Mouse (Mus musculus) stomach, embryonic 14.5 days (tissue): ENCODE results near the gene Sox5. TPM values are rescaled to one million over a fixed set of nuclear protein-coding genes. Genes with fewer than 3 reads are reported as not detected.

Experiments used
- ATAC-seq: fragments of 200-750 bp; cut with Nextera tagmentation; 2 replicates; pipeline ENCODE4 v1.8.0; 2017; ENCODE audit warnings: low read depth, moderate TSS enrichment; ENCODE audit not compliant: insufficient number of reproducible peaks, insufficient read depth, low FRiP score
- H3K27ac ChIP-seq: fragments of 300-500 bp; sonication (generic); 2 replicates; pipeline ENCODE4 v1.5.1; 2014; ENCODE audit warnings: mild to moderate bottlenecking, low read length, moderate library complexity, mixed read lengths
- H3K27me3 ChIP-seq: fragments of 300-500 bp; sonication (generic); 2 replicates; pipeline ENCODE4 v1.6.1; 2014; ENCODE audit warnings: low read length, control low read depth, mixed read lengths; ENCODE audit not compliant: control insufficient read depth, insufficient read depth
- H3K36me3 ChIP-seq: fragments of 300-500 bp; sonication (generic); 2 replicates; pipeline ENCODE4 v1.6.1; 2014; ENCODE audit warnings: mild to moderate bottlenecking, control low read depth, low read length, moderate library complexity, mixed read lengths; ENCODE audit not compliant: control insufficient read depth, insufficient read depth
- H3K4me1 ChIP-seq: fragments of 300-500 bp; sonication (generic); 2 replicates; pipeline ENCODE4 v1.6.1; 2014; ENCODE audit warnings: low read length, control low read depth, mixed read lengths; ENCODE audit not compliant: control insufficient read depth, insufficient read depth
- H3K4me2 ChIP-seq: fragments of 300-500 bp; sonication (generic); replicated peaks from 2 replicates; pipeline ENCODE4 v1.6.1; 2014; ENCODE audit warnings: low read depth, low read length, control low read depth
- H3K4me3 ChIP-seq: fragments of 300-500 bp; sonication (generic); 2 replicates; pipeline ENCODE4 v1.5.1; 2014; ENCODE audit warnings: low read depth, low read length, control low read depth
- H3K9ac ChIP-seq: fragments of 300-500 bp; sonication (generic); replicated peaks from 2 replicates; pipeline ENCODE4 v1.6.1; 2014; ENCODE audit warnings: low read depth, mild to moderate bottlenecking, control low read depth, low read length, moderate library complexity, mixed read lengths
- H3K9me3 ChIP-seq: fragments of 300-500 bp; sonication (generic); 2 replicates; pipeline ENCODE4 v1.6.1; 2016; ENCODE audit warnings: low read depth, low read length, control low read depth; ENCODE audit not compliant: control insufficient read depth
- WGBS: fragments of 180-500 bp; shearing (Covaris S2); extraction: QIAGEN DNeasy Blood & Tissue Kit; methylation state at CpG from one replicate; pipeline ENCODE4 v1.1.7; 2014; 5-methylcytosine and 5-hydroxymethylcytosine counted together
- polyA plus RNA-seq: library from polyadenylated mRNA; unstranded; fragments of >200 nt; fragmentation: Nextera tagmentation; extraction: Ambion mirVana; gene quantifications from 2 replicates; pipeline ENCODE4 v1.2.1, GENCODE M21; 2014

The Sox5 gene
- polyA plus RNA-seq, 1 experiment from 2014 or later = 30.3 TPM

DNA sequence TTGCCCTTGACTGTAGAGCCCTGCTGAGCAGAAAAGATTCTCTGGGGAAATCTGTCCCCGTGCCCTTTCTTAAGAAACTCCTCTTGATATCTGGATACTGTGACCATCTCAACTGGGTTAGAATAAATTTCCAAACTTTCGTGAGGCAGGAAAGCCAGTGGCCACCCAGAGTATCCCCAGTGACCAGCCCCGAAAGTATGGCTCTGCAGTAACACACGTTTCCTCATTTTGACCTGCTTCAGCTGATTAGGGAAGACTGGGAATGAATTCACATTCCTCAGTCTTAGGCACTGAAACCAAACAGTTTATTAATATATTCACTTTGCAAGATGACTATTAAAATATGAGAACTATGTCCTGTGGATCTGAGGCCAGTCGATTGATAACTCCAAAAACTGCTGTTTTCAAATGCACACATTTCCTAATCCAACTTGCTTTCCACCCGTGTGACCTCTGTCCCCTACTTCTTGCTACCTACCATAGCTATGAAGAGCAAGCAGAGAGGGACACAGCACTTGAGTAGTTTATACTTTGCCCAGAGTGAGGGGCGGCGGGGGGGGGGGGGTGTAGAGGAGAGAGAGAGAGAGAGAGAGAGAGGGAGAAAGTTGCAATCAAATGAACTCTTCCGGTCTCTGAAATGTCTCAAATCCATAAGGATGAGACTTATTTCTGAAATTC is 1.0 kb downstream of the Sox5 start:
- 14% methylated on average over 7 of the region's 9 CpGs for WGBS
- no peaks in the 10 kb centered on the region for H3K27me3 ChIP-seq
- peak overlapping the region; percentile 77; the same call in 1 of the 2 replicates for H3K27ac ChIP-seq
- peak overlapping the region; percentile 96 for H3K4me2 ChIP-seq
- H3K9ac ChIP-seq = peak overlapping the region; percentile 69; the same call in 1 of the 2 replicates
- H3K9me3 ChIP-seq = no peaks in the 10 kb centered on the region
- no peaks in the 10 kb centered on the region for H3K36me3 ChIP-seq
- H3K4me3 ChIP-seq = peak overlapping the region; percentile 77
- peaks cover 5% of the 10 kb centered on the region; the same call in 1 of the 2 replicates for H3K4me1 ChIP-seq
- ATAC-seq = no peak

DNA sequence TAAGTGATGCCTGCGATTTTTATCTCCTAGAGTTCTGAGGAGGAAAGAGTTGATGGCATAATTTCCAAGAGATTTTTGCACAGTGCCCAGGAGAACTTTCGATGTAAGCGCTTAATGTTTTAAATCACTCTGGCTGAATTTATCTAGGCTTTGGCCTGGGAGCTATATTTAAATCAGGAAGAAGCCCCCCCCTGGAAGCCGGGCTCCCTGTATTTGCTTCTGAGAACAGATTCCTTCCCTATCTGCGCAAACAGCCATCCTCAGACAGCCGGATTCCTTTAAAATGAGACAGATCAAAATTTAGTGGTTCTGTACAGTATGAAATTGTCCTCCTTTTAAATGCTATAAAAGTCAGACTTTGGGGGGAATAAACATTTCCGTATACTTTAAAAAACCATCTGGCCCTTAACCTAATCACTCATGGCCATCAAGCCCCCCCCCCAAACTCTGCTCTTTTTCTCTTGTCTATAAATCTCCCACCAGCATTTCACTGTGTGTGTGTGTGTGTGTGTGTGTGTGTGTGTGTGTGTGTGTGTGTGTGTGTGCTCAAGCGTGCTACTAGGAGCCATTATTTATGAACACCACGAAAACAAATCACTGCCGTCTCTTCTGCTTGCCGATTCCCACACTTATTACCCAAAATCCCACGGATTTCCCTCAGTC is 1.7 kb downstream of the Sox5 start:
- Histone ChIP-seq H3K4me3 (0 out of 2 replicates have a peak overlapping the region, but pooled peaks have one; percentile 77), H3K27me3 (no peaks in the 10 kb centered on the region), H3K9me3 (no peaks in the 10 kb centered on the region), H3K27ac (peak overlapping the region; percentile 34; the same call in 1 of the 2 replicates), H3K4me2 (peak overlapping the region; percentile 96), H3K9ac (no peak overlapping the region; the same call in 1 of the 2 replicates), H3K4me1 (peaks cover 5% of the 10 kb centered on the region; the same call in 1 of the 2 replicates), H3K36me3 (no peaks in the 10 kb centered on the region)
- 15% methylated on average over 12 of the region's 12 CpGs for WGBS
- ATAC-seq = no peak; the same call in 1 of the 2 replicates

DNA sequence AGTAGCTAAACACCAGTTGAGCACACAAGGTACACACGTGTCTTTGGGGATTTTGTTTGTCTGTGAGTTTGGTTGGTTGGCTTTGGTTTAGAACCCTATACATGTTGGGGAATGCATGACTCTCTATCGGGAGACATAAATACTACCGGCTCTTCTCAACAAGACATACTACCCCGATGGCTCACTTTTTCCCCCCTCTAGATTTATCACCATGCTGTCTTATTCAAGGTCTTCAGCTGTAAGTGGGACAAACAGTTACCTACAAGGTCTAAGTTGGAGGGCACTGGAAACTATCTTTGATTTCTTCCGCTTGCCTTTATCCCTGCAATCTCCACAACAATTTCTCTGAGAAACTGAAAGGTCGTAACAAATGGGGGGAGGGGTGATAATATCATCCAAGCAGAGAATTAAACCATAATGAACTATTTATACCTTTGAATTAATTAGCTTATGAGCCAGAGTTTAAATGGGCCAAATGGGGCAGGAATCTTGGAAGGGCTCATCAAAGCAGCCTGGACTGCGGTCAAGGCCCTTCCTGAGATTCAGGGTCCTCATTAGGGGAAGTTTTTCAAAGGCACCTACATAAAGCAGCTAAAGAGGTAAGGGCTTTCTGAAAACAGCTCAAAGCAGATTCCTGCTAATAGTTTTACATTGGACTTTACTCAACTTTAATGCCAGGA is 4.3 kb downstream of the Sox5 start:
- no peak overlapping the region for H3K4me3 ChIP-seq
- H3K36me3 ChIP-seq = no peaks in the 10 kb centered on the region
- H3K27ac ChIP-seq = no peak overlapping the region
- H3K4me2 ChIP-seq = no peak overlapping the region
- WGBS = 90% methylated on average over 7 of the region's 7 CpGs
- ATAC-seq = no peak
- H3K4me1 ChIP-seq = peaks cover 5% of the 10 kb centered on the region; the same call in 1 of the 2 replicates
- no peak overlapping the region for H3K9ac ChIP-seq
- no peaks in the 10 kb centered on the region for H3K27me3 ChIP-seq
- no peaks in the 10 kb centered on the region for H3K9me3 ChIP-seq

DNA sequence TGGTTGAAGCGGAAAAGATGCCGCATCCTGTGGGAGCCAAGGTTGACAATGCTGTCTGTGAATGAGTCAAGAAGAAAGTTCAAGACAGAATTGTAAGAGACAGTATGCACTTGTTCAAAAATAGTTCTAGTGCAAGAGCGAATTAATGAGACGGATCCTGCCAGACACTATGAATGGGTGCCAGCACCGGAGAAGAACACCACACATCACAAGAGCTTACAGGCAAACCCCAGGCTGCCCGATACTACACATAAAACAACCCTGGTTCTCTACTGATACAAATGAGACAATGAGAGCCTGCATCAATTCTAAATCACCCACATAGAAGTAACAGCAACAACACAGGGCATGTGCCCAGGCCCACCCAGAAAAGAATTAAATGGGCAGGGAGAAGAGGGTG is 8.0 kb downstream of the Sox5 start:
- no peak for ATAC-seq
- no peaks in the 10 kb centered on the region for H3K4me1 ChIP-seq
- WGBS = 90% methylated on average over 6 of the region's 6 CpGs
- H3K27me3 ChIP-seq = no peaks in the 10 kb centered on the region
- H3K4me2 ChIP-seq = no peak overlapping the region
- H3K9me3 ChIP-seq = no peaks in the 10 kb centered on the region
- H3K36me3 ChIP-seq = no peaks in the 10 kb centered on the region
- no peak overlapping the region for H3K9ac ChIP-seq
- no peak overlapping the region for H3K27ac ChIP-seq
- no peak overlapping the region for H3K4me3 ChIP-seq

DNA sequence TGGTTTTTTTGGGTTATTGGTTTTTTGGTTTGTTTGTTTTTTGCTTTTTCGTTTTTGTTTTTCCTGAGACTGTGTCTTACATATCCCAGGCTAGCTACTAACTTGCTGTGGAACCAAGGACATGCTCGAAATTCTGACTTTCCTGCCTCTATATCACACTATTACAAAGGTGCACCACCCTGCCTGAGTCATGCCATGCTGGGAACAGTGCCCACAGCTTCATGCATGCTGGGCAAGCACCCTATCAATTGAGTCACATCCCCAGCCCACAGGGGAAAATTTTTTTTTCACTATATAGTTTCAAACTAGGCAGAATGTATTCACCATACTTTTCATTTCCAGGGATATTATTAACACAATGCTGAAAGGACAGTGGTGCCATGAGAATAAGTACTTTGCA is 8.8 kb downstream of the Sox5 start:
- Histone ChIP-seq H3K9me3 (no peaks in the 10 kb centered on the region), H3K27ac (no peak overlapping the region), H3K4me3 (no peak overlapping the region), H3K4me1 (no peaks in the 10 kb centered on the region), H3K27me3 (no peaks in the 10 kb centered on the region), H3K9ac (no peak overlapping the region), H3K36me3 (no peaks in the 10 kb centered on the region), H3K4me2 (no peak overlapping the region)
- 88% methylated on average over 2 of the region's 2 CpGs for WGBS
- ATAC-seq = no peak

DNA sequence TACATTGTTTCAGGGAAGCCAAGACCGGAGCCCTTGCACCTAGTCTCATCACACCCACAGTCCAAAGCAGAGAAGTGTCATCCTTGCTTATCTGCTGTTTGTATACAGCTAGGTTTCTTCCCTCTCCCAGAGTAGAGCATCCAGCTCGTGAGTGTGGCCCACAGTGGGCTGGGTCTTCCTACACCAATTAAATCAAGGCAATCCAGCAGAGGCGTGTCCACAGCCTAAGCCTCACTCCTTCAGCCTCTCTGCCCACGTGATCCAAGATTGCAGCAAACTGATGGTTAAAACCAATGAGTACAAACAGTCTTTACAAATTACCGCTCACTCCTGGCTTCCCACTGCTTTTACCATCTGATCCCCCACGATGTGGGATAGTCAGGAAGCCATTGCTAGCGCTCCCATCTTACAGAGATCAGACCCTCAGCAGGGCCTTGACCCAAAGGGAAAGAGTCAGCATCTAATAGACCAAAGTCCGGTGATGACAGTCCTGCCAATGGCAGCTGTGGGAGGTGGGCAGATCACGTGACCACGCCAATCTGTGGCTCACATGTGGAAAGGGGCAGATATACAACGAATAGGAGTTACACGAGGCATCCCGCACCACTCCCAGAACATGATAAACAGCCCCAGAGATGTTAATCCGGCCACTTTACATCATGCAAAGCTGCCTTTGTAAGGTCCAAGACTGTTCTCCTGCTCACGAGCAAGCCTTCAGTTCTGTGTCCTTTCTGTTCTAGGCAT is 9.4 kb downstream of the Sox5 start:
- Histone ChIP-seq H3K36me3 (no peaks in the 10 kb centered on the region), H3K27me3 (no peaks in the 10 kb centered on the region), H3K9ac (no peak overlapping the region), H3K27ac (no peak overlapping the region), H3K4me1 (no peaks in the 10 kb centered on the region), H3K4me2 (no peak overlapping the region), H3K9me3 (no peaks in the 10 kb centered on the region), H3K4me3 (no peak overlapping the region)
- no peak for ATAC-seq
- WGBS = 61% methylated on average over 15 of the region's 15 CpGs

DNA sequence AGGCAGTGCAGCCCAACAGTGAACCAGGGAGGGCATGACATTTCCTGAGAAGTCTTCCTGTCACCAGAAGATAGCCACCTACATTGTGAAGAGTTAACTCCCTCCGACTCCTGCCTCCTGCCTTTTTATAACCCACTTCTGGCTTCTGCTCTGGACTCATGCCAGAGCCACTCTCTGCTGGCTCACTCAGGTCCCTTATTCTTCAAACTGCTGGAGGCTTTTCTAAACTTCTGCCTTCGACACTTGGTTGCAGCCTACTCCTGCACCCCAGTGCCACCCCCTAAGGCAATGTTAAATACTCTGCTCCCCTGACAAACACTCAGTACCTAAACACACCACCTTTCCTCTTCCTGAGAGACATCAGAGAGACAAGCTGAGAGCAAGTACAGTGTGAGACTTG is 12.7 kb downstream of the Sox5 start:
- Histone ChIP-seq H3K27me3 (no peaks in the 10 kb centered on the region), H3K4me1 (no peaks in the 10 kb centered on the region), H3K36me3 (no peaks in the 10 kb centered on the region), H3K27ac (no peak overlapping the region), H3K4me3 (no peak overlapping the region), H3K9ac (no peak overlapping the region), H3K4me2 (no peak overlapping the region), H3K9me3 (no peaks in the 10 kb centered on the region)
- no peak for ATAC-seq
- WGBS = 42% methylated on average over 2 of the region's 2 CpGs

DNA sequence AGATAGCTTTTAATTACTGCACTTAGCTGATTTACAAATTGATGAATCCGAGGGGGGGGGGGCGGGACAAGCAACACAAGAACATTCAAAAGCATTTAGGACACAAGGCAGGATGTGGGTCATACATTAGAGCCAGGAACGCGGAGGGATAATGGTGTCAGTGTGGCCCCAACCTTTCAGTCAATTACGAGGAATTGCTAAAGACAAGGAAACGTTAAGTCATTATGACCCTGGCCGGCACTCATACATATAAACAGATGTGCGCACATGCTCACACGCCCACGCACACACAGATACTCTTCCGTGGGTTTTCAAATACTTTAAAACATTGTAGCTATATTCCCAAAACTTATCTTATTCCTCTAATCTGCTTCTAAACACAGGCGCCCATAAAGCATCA is 19.9 kb downstream of the Sox5 start:
- no peaks in the 10 kb centered on the region for H3K4me1 ChIP-seq
- no peaks in the 10 kb centered on the region for H3K9me3 ChIP-seq
- no peak overlapping the region for H3K4me2 ChIP-seq
- H3K27me3 ChIP-seq = no peaks in the 10 kb centered on the region
- H3K27ac ChIP-seq = no peak overlapping the region
- no peak overlapping the region for H3K9ac ChIP-seq
- H3K36me3 ChIP-seq = no peaks in the 10 kb centered on the region
- H3K4me3 ChIP-seq = no peak overlapping the region
- ATAC-seq = no peak
- 44% methylated on average over 12 of the region's 12 CpGs for WGBS
